Mouse (Mus musculus) forebrain, embryonic 14.5 days (tissue): Measurements from ENCODE around the gene Jak1. TPM values are rescaled to one million over a fixed set of nuclear protein-coding genes. Genes with fewer than 3 reads are reported as not detected.

Experiments
- ATAC-seq: fragments of 200-750 bp; cut with Nextera tagmentation; 2 replicates; pipeline ENCODE4 v1.8.0; 2017; ENCODE audit warnings: mild to moderate bottlenecking, moderate library complexity
- DNase-seq: peaks from one replicate; pipeline ENCODE4 v3.0.0-alpha.2; 2015; ENCODE audit warnings: low spot score
- H3K27ac ChIP-seq: fragments of 300-500 bp; sonication (generic); 2 replicates; pipeline ENCODE4 v1.5.1; 2014; ENCODE audit warnings: low read depth, mild to moderate bottlenecking, control low read depth, low read length, moderate library complexity
- H3K27me3 ChIP-seq: fragments of 300-500 bp; sonication (generic); replicated peaks from 2 replicates; pipeline ENCODE4 v1.6.1; 2014; ENCODE audit warnings: low read length, control low read depth, mixed read lengths; ENCODE audit not compliant: control insufficient read depth, insufficient read depth
- H3K36me3 ChIP-seq: fragments of 300-500 bp; sonication (generic); 2 replicates; pipeline ENCODE4 v1.6.1; 2014; ENCODE audit warnings: low read length, control low read depth; ENCODE audit not compliant: control insufficient read depth, insufficient read depth
- H3K4me1 ChIP-seq: fragments of 300-500 bp; sonication (generic); 2 replicates; pipeline ENCODE4 v1.6.1; 2014; ENCODE audit warnings: antibody characterized with exemption, low read length, control low read depth; ENCODE audit not compliant: control insufficient read depth, insufficient read depth
- H3K4me2 ChIP-seq: fragments of 300-500 bp; sonication (generic); 2 replicates; pipeline ENCODE4 v1.6.1; 2014; ENCODE audit warnings: mild to moderate bottlenecking, control low read depth, low read length
- H3K4me3 ChIP-seq: fragments of 300-500 bp; sonication (generic); 2 replicates; pipeline ENCODE4 v1.5.1; 2014; ENCODE audit warnings: low read depth, low read length, control low read depth
- H3K9ac ChIP-seq: fragments of 300-500 bp; sonication (generic); 2 replicates; pipeline ENCODE4 v1.6.1; 2014; ENCODE audit warnings: mild to moderate bottlenecking, low read length, control low read depth, moderate library complexity
- H3K9me3 ChIP-seq: fragments of 300-500 bp; sonication (generic); replicated peaks from 2 replicates; pipeline ENCODE4 v1.6.1; 2016; ENCODE audit warnings: low read length, control low read depth, mixed read lengths; ENCODE audit not compliant: control insufficient read depth
- WGBS: fragments of 180-500 bp; shearing (Covaris S2); extraction: QIAGEN DNeasy Blood & Tissue Kit; methylation state at CpG from one replicate; pipeline ENCODE4 v1.1.7; 2014; 5-methylcytosine and 5-hydroxymethylcytosine counted together
- polyA plus RNA-seq: library from polyadenylated mRNA; unstranded; fragments of >200 nt; fragmentation: Nextera tagmentation; extraction: Ambion mirVana; gene quantifications from 2 replicates; pipeline ENCODE4 v1.2.1, GENCODE M21; 2014

Jak1 gene
- polyA plus RNA-seq, 1 experiment from 2014 or later: 43.6 TPM

GRCm38 (mm10) chr4:101236797-101237196, 28.3 kb downstream of the Jak1 start:
- no peak overlapping the region for H3K9ac ChIP-seq
- H3K4me2 ChIP-seq: no peak overlapping the region
- H3K36me3 ChIP-seq: no peaks in the 10 kb centered on the region
- H3K9me3 ChIP-seq: no peaks in the 10 kb centered on the region
- no peaks in the 10 kb centered on the region for H3K27me3 ChIP-seq
- H3K4me3 ChIP-seq: no peak overlapping the region
- no peak overlapping the region for H3K27ac ChIP-seq
- no peak for ATAC-seq
- WGBS: 89% methylated on average over 6 of the region's 6 CpGs
- 0 out of 2 replicates have a peak, but pooled peaks cover 2% of the 10 kb centered on the region for H3K4me1 ChIP-seq
- no peak for DNase-seq

GRCm38 (mm10) chr4:101235964-101236363, 29.1 kb downstream of the Jak1 start:
- Histone ChIP-seq H3K27me3 (no peaks in the 10 kb centered on the region), H3K36me3 (no peaks in the 10 kb centered on the region), H3K27ac (no peak overlapping the region), H3K4me2 (no peak overlapping the region), H3K9ac (no peak overlapping the region), H3K4me3 (no peak overlapping the region), H3K4me1 (0 out of 2 replicates have a peak, but pooled peaks cover 2% of the 10 kb centered on the region), H3K9me3 (no peaks in the 10 kb centered on the region)
- no peak for ATAC-seq
- DNase-seq: no peak
- 92% methylated on average over 1 of the region's 1 CpGs for WGBS

- WGBS: 95% methylated on average over 1 of the region's 1 CpGs
- H3K4me3 ChIP-seq: no peak overlapping the region
- H3K4me1 ChIP-seq: 0 out of 2 replicates have a peak, but pooled peaks cover 2% of the 10 kb centered on the region
- ATAC-seq (no peak), DNase-seq (no peak)
- H3K4me2 ChIP-seq: no peak overlapping the region
- H3K9me3 ChIP-seq: no peaks in the 10 kb centered on the region
- H3K36me3 ChIP-seq: no peaks in the 10 kb centered on the region
- no peak overlapping the region for H3K9ac ChIP-seq
- no peak overlapping the region for H3K27ac ChIP-seq
- no peaks in the 10 kb centered on the region for H3K27me3 ChIP-seq
These were observed 30.3 kb downstream of the Jak1 start for GRCm38 (mm10) chr4:101234753-101235152.

GRCm38 (mm10) chr4:101234332-101234731, 30.8 kb downstream of the Jak1 start:
- Histone ChIP-seq H3K4me1 (0 out of 2 replicates have a peak, but pooled peaks cover 2% of the 10 kb centered on the region), H3K4me3 (no peak overlapping the region), H3K9ac (no peak overlapping the region), H3K27ac (no peak overlapping the region), H3K9me3 (no peaks in the 10 kb centered on the region), H3K4me2 (no peak overlapping the region), H3K27me3 (no peaks in the 10 kb centered on the region), H3K36me3 (no peaks in the 10 kb centered on the region)
- 80% methylated on average over 1 of the region's 1 CpGs for WGBS
- ATAC-seq (no peak), DNase-seq (peak; percentile 37)

GRCm38 (mm10) chr4:101230621-101231020, 34.5 kb downstream of the Jak1 start:
- DNase-seq: no peak
- Histone ChIP-seq H3K4me2 (no peak overlapping the region), H3K9me3 (no peaks in the 10 kb centered on the region), H3K9ac (no peak overlapping the region), H3K36me3 (no peaks in the 10 kb centered on the region), H3K4me1 (0 out of 2 replicates have a peak, but pooled peaks cover 2% of the 10 kb centered on the region), H3K27ac (no peak overlapping the region), H3K4me3 (no peak overlapping the region), H3K27me3 (no peaks in the 10 kb centered on the region)
- ATAC-seq: no peak
- WGBS: 88% methylated on average over 2 of the region's 2 CpGs

- ATAC-seq (no peak), DNase-seq (no peak)
- H3K27ac ChIP-seq: no peak overlapping the region
- no peak overlapping the region for H3K4me2 ChIP-seq
- no peaks in the 10 kb centered on the region for H3K27me3 ChIP-seq
- H3K4me3 ChIP-seq: no peak overlapping the region
- H3K36me3 ChIP-seq: no peaks in the 10 kb centered on the region
- H3K4me1 ChIP-seq: no peaks in the 10 kb centered on the region
- 84% methylated on average over 3 of the region's 3 CpGs for WGBS
- H3K9me3 ChIP-seq: no peaks in the 10 kb centered on the region
- no peak overlapping the region for H3K9ac ChIP-seq
These were observed 37.7 kb downstream of the Jak1 start for GRCm38 (mm10) chr4:101227398-101227797.

GRCm38 (mm10) chr4:101225984-101226383, 39.1 kb downstream of the Jak1 start:
- Histone ChIP-seq H3K4me1 (no peaks in the 10 kb centered on the region), H3K9ac (no peak overlapping the region), H3K4me3 (no peak overlapping the region), H3K27ac (no peak overlapping the region), H3K36me3 (no peaks in the 10 kb centered on the region), H3K4me2 (no peak overlapping the region), H3K27me3 (no peaks in the 10 kb centered on the region), H3K9me3 (no peaks in the 10 kb centered on the region)
- DNase-seq (no peak), ATAC-seq (no peak)
- WGBS: 96% methylated on average over 5 of the region's 5 CpGs

- ATAC-seq (no peak), DNase-seq (peak; percentile 13)
- H3K36me3 ChIP-seq: no peaks in the 10 kb centered on the region
- 82% methylated on average over 2 of the region's 2 CpGs for WGBS
- no peak overlapping the region for H3K4me2 ChIP-seq
- no peaks in the 10 kb centered on the region for H3K9me3 ChIP-seq
- no peaks in the 10 kb centered on the region for H3K27me3 ChIP-seq
- no peak overlapping the region for H3K27ac ChIP-seq
- no peak overlapping the region for H3K4me3 ChIP-seq
- no peaks in the 10 kb centered on the region for H3K4me1 ChIP-seq
- no peak overlapping the region for H3K9ac ChIP-seq
These were observed 44.1 kb downstream of the Jak1 start for GRCm38 (mm10) chr4:101220946-101221345.

- no peak overlapping the region for H3K9ac ChIP-seq
- no peak overlapping the region for H3K27ac ChIP-seq
- no peaks in the 10 kb centered on the region for H3K36me3 ChIP-seq
- no peak overlapping the region for H3K4me2 ChIP-seq
- H3K4me3 ChIP-seq: no peak overlapping the region
- WGBS: 81% methylated on average over 2 of the region's 2 CpGs
- DNase-seq (no peak), ATAC-seq (no peak)
- no peaks in the 10 kb centered on the region for H3K4me1 ChIP-seq
- no peaks in the 10 kb centered on the region for H3K9me3 ChIP-seq
- H3K27me3 ChIP-seq: no peaks in the 10 kb centered on the region
These were observed 45.2 kb downstream of the Jak1 start for GRCm38 (mm10) chr4:101219839-101220238.
